Mouse (Mus musculus): Measurements from ENCODE around the gene Cntn5.

DNA sequence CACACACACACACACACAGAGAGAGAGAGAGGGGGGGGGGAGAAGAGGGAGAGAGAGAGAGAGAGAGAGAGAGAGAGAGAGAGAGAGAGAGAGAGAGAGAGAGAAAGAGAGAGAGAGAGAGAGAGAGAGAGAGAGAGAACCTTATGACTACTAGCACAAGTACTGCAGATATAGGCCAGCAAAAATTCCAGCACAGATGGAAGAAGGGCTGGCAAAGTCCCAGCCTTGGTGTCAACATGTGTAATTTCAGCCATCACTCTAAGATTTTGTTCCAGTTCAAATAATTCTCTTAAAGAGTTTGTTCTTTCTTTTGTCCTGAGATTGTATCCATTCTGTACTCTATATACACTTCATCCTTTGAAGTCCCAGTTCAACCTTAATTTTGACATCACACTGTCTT, 238.8 kb downstream of the Cntn5 start:
- TF ChIP-seq CTCF (IDR thresholded peaks at IDR 0.05; ENCODE audit: extremely low read depth, insufficient read depth, insufficient read length, insufficient replicate concordance) (no peak), POLR2A (IDR thresholded peaks at IDR 0.05; ENCODE audit: low read depth, low read length) (no peak)

Data from spleen, adult 2 months (tissue).